9 mouse cellular contexts compared by ENCODE assay signal in the genomic region with DNA sequence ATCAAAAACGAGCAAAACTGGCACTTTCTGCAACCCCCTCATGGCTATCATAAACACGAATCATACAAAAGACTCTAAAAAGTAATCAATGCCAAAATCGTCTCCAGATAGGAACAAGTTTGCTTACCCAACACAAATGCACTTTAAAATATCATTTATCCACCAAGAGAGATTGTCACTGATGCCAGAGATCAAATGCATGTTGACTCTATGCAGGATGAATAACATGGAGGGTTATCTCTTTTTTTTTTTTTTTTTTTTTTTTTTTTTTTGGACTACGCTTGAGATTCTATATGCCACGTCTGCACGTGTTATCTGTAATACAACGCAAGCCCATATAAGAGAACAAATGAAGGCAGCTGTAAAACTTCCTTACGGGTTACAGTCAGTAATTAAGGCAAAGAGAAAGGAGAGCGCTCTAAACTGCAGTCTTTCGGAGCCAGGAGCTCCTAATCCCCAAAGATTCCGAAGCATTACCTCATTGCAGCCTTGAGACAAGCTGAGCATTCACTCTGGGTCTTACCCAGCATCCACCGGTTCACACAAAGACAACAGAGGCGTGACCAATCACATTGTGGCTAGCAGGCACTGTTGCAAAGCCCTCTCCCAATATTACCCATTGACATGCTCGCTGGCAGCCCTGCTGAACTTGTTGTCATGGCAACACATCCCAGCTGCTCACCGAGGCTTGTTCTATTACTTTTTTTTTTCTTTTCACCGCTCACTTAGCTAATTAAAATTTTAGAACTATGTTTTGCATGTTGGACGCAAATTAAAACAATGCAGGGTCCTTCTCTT.
DNase-seq lines count a peak whose midpoint lies in the region; ATAC-seq lines count a peak whose summit lies in the region.
"Had no signal": no experiment of that assay in that cellular context is flagged by ENCODE, and none has a peak within 500 bp of the region (broad histone marks: within the 10 kb centered on the region; RNA-seq: fewer than 3 reads in every experiment).

No protein-coding gene starts in this region.

- no peaks in the 10 kb centered on the region for H3K9me3 ChIP-seq in embryonic facial prominence, embryonic 12.5 days
- H3K9me3 ChIP-seq in intestine, embryonic 16.5 days (ENCODE audit: control insufficient read depth, low read length) = no peaks in the 10 kb centered on the region

- H3K9ac ChIP-seq in embryonic facial prominence, embryonic 12.5 days = no peak overlapping the region; the same call in 1 of the 2 replicates
- no peak overlapping the region for H3K9ac ChIP-seq in intestine, embryonic 16.5 days (ENCODE audit: low read depth, low read length)

- 17% methylated on average over 17 of the region's 17 CpGs for WGBS in embryonic facial prominence, embryonic 12.5 days
- 15% methylated on average over 17 of the region's 17 CpGs for WGBS in intestine, embryonic 16.5 days
- WGBS in macrophage (ENCODE audit: missing documents) = 41% methylated on average over 17 of the region's 17 CpGs

- peak; percentile 67 to 72 for DNase-seq in adrenal gland, postnatal 36 days
- peak; percentile 99 for DNase-seq in heart, adult 11 months
- DNase-seq in left cerebral cortex, adult 9 months (ENCODE audit: low spot score in 2 of 2) = peak; percentile 80 to 83
- DNase-seq in right cerebral cortex, postnatal 10 days (ENCODE audit: low spot score in 2 of 2) = peak; percentile 87 to 95
- DNase-seq in adipocyte (ENCODE audit: low spot score) = no peak

- no peaks in the 10 kb centered on the region for H3K36me3 ChIP-seq in embryonic facial prominence, embryonic 12.5 days
- H3K36me3 ChIP-seq in intestine, embryonic 16.5 days (ENCODE audit: control insufficient read depth, insufficient read depth, low read length) = no peaks in the 10 kb centered on the region
- H3K36me3 ChIP-seq in macrophage (ENCODE audit: inconsistent target) = no peaks in the 10 kb centered on the region

- peak overlapping the region; percentile 57 for H3K4me2 ChIP-seq in embryonic facial prominence, embryonic 12.5 days (replicated peaks)
- peak overlapping the region; percentile 61 for H3K4me2 ChIP-seq in intestine, embryonic 16.5 days (ENCODE audit: low read depth, low read length)

- peak; percentile 98 for ATAC-seq in embryonic facial prominence, embryonic 12.5 days (ENCODE audit: insufficient number of reproducible peaks, insufficient read depth, low FRiP score, low TSS enrichment)
- peak; percentile 91 for ATAC-seq in intestine, embryonic 16.5 days

- H3K4me1 ChIP-seq in embryonic facial prominence, embryonic 12.5 days = peaks cover 33% of the 10 kb centered on the region
- H3K4me1 ChIP-seq in intestine, embryonic 16.5 days (ENCODE audit: control insufficient read depth, insufficient read depth, low read length) = peaks cover 14% of the 10 kb centered on the region; the same call in 1 of the 2 replicates

- no peaks in the 10 kb centered on the region for H3K79me2 ChIP-seq in macrophage (ENCODE audit: inconsistent target)

- H3K27me3 ChIP-seq in embryonic facial prominence, embryonic 12.5 days = no peaks in the 10 kb centered on the region
- H3K27me3 ChIP-seq in intestine, embryonic 16.5 days (replicated peaks; ENCODE audit: control insufficient read depth, insufficient read depth, low read length) = no peaks in the 10 kb centered on the region

- H3K4me3 ChIP-seq in embryonic facial prominence, embryonic 12.5 days = peak overlapping the region; percentile 28
- H3K4me3 ChIP-seq in intestine, embryonic 16.5 days (ENCODE audit: low read length) = peak overlapping the region; percentile 40
- H3K4me3 ChIP-seq in macrophage (ENCODE audit: inconsistent target) = peak overlapping the region; percentile 3; the same call in 1 of the 2 replicates
- H3K4me3 ChIP-seq: myocyte had no signal

- peak overlapping the region; percentile 56 for H3K27ac ChIP-seq in embryonic facial prominence, embryonic 12.5 days
- no peak overlapping the region for H3K27ac ChIP-seq in intestine, embryonic 16.5 days (ENCODE audit: low read length)
- H3K27ac ChIP-seq in macrophage = no peak overlapping the region
